Mouse (Mus musculus) forebrain, embryonic 15.5 days (tissue): Measurements from ENCODE around the gene Sox5. TPM values are rescaled to one million over a fixed set of nuclear protein-coding genes. Genes with fewer than 3 reads are reported as not detected.

Experiments used
- ATAC-seq: fragments of 200-750 bp; cut with Nextera tagmentation; replicated peaks from 2 replicates; pipeline ENCODE4 v1.8.0; 2017; ENCODE audit warnings: mild to moderate bottlenecking, moderate TSS enrichment, moderate library complexity
- H3K27ac ChIP-seq: fragments of 300-500 bp; sonication (generic); replicated peaks from 2 replicates; pipeline ENCODE4 v1.5.1; 2015; ENCODE audit warnings: mild to moderate bottlenecking, inconsistent platforms
- H3K27me3 ChIP-seq: fragments of 300-500 bp; sonication (generic); 2 replicates; pipeline ENCODE4 v1.6.1; 2015; ENCODE audit warnings: inconsistent platforms
- H3K36me3 ChIP-seq: fragments of 300-500 bp; sonication (generic); 2 replicates; pipeline ENCODE4 v1.6.1; 2015; ENCODE audit warnings: mild to moderate bottlenecking, inconsistent platforms
- H3K4me1 ChIP-seq: fragments of 300-500 bp; sonication (generic); 2 replicates; pipeline ENCODE4 v1.6.1; 2015; ENCODE audit warnings: inconsistent platforms
- H3K4me2 ChIP-seq: fragments of 300-500 bp; sonication (generic); replicated peaks from 2 replicates; pipeline ENCODE4 v1.6.1; 2015; ENCODE audit warnings: mild to moderate bottlenecking, inconsistent platforms
- H3K4me3 ChIP-seq: fragments of 300-500 bp; sonication (generic); 2 replicates; pipeline ENCODE4 v1.5.1; 2015; ENCODE audit warnings: mild to moderate bottlenecking, inconsistent platforms
- H3K9ac ChIP-seq: fragments of 300-500 bp; sonication (generic); replicated peaks from 2 replicates; pipeline ENCODE4 v1.6.1; 2015; ENCODE audit warnings: mild to moderate bottlenecking, inconsistent platforms
- H3K9me3 ChIP-seq: fragments of 300-500 bp; sonication (generic); 2 replicates; pipeline ENCODE4 v1.6.1; 2016; ENCODE audit warnings: inconsistent platforms
- WGBS: fragments of 180-500 bp; shearing (Covaris S2); methylation state at CpG from one replicate; pipeline ENCODE4 v1.1.7; 2015; ENCODE audit warnings: mixed read lengths; 5-methylcytosine and 5-hydroxymethylcytosine counted together
- polyA plus RNA-seq: library from polyadenylated mRNA; unstranded; fragments of >200 nt; fragmentation: Nextera tagmentation; extraction: Ambion mirVana; gene quantifications from 2 replicates; pipeline ENCODE4 v1.2.1, GENCODE M21; 2015

The Sox5 gene
- polyA plus RNA-seq, 1 experiment from 2014 or later: 239 TPM

- no peaks in the 10 kb centered on the region for H3K9me3 ChIP-seq
- H3K9ac ChIP-seq: no peak overlapping the region
- no peaks in the 10 kb centered on the region for H3K27me3 ChIP-seq
- H3K4me2 ChIP-seq: no peak overlapping the region
- H3K4me1 ChIP-seq: peaks cover 3% of the 10 kb centered on the region
- no peak overlapping the region for H3K4me3 ChIP-seq
- ATAC-seq: no peak
- H3K27ac ChIP-seq: no peak overlapping the region
- no peaks in the 10 kb centered on the region for H3K36me3 ChIP-seq
- WGBS: 68% methylated on average over 11 of the region's 11 CpGs
These were observed 197.5 kb downstream of the Sox5 start for GRCm38 (mm10) chr6:144584074-144584840.

GRCm38 (mm10) chr6:144579301-144579700 lies 202.5 kb downstream of the Sox5 start:
- Histone ChIP-seq H3K27me3 (no peaks in the 10 kb centered on the region), H3K27ac (no peak overlapping the region), H3K9me3 (no peaks in the 10 kb centered on the region), H3K4me2 (no peak overlapping the region), H3K9ac (no peak overlapping the region), H3K36me3 (no peaks in the 10 kb centered on the region), H3K4me3 (no peak overlapping the region), H3K4me1 (peaks cover 6% of the 10 kb centered on the region)
- no peak for ATAC-seq
- 15% methylated on average over 12 of the region's 12 CpGs for WGBS

DNA sequence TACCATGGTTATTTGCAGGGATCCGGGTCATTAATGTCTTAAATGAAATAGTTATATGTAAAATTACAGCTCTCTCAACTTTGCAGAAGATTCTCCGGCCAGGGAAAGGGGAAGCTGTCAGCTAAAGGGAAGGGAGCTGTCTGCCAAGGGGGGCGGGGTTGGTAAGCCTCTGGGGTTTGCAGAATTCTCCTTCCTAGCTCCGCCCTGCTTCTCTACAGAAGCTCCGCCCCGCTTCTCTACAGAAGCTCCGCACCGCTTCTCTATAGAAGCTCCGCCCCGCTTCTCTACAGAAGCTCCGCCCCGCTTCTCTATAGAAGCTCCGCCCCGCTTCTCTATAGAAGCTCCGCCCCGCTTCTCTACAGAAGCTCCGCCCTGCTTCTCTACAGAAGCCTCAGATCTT lies 210.9 kb downstream of the Sox5 start:
- WGBS: 77% methylated on average over 17 of the region's 17 CpGs
- ATAC-seq: no peak
- H3K27ac ChIP-seq: no peak overlapping the region
- no peaks in the 10 kb centered on the region for H3K27me3 ChIP-seq
- no peak overlapping the region for H3K9ac ChIP-seq
- H3K9me3 ChIP-seq: no peaks in the 10 kb centered on the region
- no peak overlapping the region for H3K4me2 ChIP-seq
- H3K4me1 ChIP-seq: peaks cover 3% of the 10 kb centered on the region
- no peaks in the 10 kb centered on the region for H3K36me3 ChIP-seq
- no peak overlapping the region for H3K4me3 ChIP-seq

GRCm38 (mm10) chr6:144565827-144566226 lies 215.9 kb downstream of the Sox5 start:
- no peak for ATAC-seq
- Histone ChIP-seq H3K4me3 (no peak overlapping the region), H3K27me3 (no peaks in the 10 kb centered on the region), H3K36me3 (no peaks in the 10 kb centered on the region), H3K9me3 (no peaks in the 10 kb centered on the region), H3K9ac (no peak overlapping the region), H3K4me2 (no peak overlapping the region), H3K27ac (no peak overlapping the region), H3K4me1 (no peaks in the 10 kb centered on the region)
- WGBS: 85% methylated on average over 1 of the region's 1 CpGs

DNA sequence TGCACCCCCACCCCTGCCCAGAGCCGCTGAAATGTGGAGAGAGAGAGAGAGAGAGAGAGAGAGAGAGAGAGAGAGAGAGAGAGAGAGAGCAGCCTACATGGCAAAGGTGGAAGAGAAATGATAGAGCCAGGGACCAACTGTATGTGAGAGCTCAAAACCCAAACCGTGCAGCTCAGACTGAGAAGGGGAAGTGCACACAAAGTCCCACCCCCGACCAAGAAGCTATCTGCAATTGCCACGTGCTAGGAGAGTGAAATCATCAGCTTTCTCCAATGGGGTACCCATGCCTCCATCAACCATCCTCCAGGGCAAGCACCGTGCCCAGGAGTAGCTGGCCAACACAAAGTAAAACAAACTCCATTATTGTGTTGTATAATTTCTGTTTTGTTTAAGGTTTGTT lies 220.1 kb downstream of the Sox5 start:
- WGBS: 82% methylated on average over 5 of the region's 5 CpGs
- no peak overlapping the region for H3K27ac ChIP-seq

GRCm38 (mm10) chr6:144560211-144560610 lies 221.6 kb downstream of the Sox5 start:
- Histone ChIP-seq H3K9ac (no peak overlapping the region), H3K4me2 (no peak overlapping the region), H3K4me3 (no peak overlapping the region), H3K4me1 (no peaks in the 10 kb centered on the region), H3K9me3 (no peaks in the 10 kb centered on the region), H3K27me3 (no peaks in the 10 kb centered on the region), H3K36me3 (no peaks in the 10 kb centered on the region), H3K27ac (no peak overlapping the region)
- 19% methylated on average over 3 of the region's 3 CpGs for WGBS
- ATAC-seq: no peak

More for the DNA sequence above, 220.1 kb downstream of the Sox5 start:
- no peak overlapping the region for H3K4me3 ChIP-seq
- no peaks in the 10 kb centered on the region for H3K4me1 ChIP-seq
- no peaks in the 10 kb centered on the region for H3K27me3 ChIP-seq
- no peak for ATAC-seq
- H3K9me3 ChIP-seq: no peaks in the 10 kb centered on the region
- no peak overlapping the region for H3K9ac ChIP-seq
- H3K4me2 ChIP-seq: no peak overlapping the region
- no peaks in the 10 kb centered on the region for H3K36me3 ChIP-seq

GRCm38 (mm10) chr6:144553476-144553875 lies 228.3 kb downstream of the Sox5 start:
- Histone ChIP-seq H3K27me3 (no peaks in the 10 kb centered on the region), H3K4me3 (no peak overlapping the region), H3K4me2 (no peak overlapping the region), H3K27ac (peak overlapping the region; percentile 50), H3K36me3 (no peaks in the 10 kb centered on the region), H3K9ac (no peak overlapping the region), H3K4me1 (peaks cover 12% of the 10 kb centered on the region), H3K9me3 (no peaks in the 10 kb centered on the region)
- no peak for ATAC-seq
- WGBS: 45% methylated on average over 6 of the region's 6 CpGs

GRCm38 (mm10) chr6:144548991-144549390 lies 232.8 kb downstream of the Sox5 start:
- Histone ChIP-seq H3K9ac (no peak overlapping the region), H3K27me3 (no peaks in the 10 kb centered on the region), H3K27ac (no peak overlapping the region), H3K9me3 (no peaks in the 10 kb centered on the region), H3K4me3 (no peak overlapping the region), H3K4me2 (no peak overlapping the region), H3K4me1 (peaks cover 12% of the 10 kb centered on the region), H3K36me3 (no peaks in the 10 kb centered on the region)
- ATAC-seq: no peak
- 90% methylated on average over 8 of the region's 8 CpGs for WGBS

DNA sequence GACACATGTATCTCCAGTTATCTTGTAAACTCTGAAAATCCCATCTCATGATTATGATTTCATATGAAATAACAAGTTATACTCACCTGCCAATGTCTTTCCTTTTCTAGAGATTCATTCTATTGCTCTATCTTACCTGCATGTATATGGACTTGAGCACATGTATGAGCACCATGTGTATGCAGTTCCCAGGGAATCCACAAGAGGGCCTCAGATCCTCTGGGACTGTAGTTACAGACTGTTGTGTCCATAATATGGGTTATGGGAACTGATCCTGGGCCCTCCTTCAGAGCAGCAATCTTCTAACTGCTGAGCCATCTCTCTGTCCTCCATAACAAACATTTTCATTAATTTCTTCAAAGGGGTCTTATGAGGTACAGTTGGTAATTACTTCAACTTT lies 234.6 kb downstream of the Sox5 start:
- Histone ChIP-seq H3K9ac (no peak overlapping the region), H3K4me3 (no peak overlapping the region), H3K9me3 (no peaks in the 10 kb centered on the region), H3K4me2 (no peak overlapping the region), H3K36me3 (no peaks in the 10 kb centered on the region), H3K27ac (no peak overlapping the region), H3K4me1 (no peaks in the 10 kb centered on the region), H3K27me3 (no peaks in the 10 kb centered on the region)
- ATAC-seq: no peak

DNA sequence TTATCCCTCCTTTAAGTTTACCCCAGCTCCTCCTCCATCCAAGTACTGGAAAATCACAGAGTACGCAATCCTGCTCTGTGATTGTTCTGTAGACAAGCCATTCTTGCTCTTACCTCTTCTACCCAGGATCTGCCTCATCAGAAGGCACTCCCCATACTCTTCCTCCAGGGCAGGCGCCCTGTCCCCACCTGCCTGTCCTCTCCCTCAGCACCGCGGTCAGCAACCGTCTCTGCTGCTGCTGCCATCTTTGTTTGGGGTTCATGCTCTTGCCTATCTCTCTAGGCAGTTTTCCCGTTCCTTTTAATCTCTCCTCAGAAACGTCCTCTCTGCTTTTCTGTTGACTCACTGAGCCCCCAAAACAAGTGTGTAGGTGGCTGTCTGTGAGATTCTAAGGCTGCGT lies 236.2 kb downstream of the Sox5 start:
- no peaks in the 10 kb centered on the region for H3K4me1 ChIP-seq
- H3K4me2 ChIP-seq: no peak overlapping the region
- no peaks in the 10 kb centered on the region for H3K9me3 ChIP-seq
- H3K27ac ChIP-seq: no peak overlapping the region
- H3K27me3 ChIP-seq: no peaks in the 10 kb centered on the region
- WGBS: 93% methylated on average over 8 of the region's 8 CpGs
- ATAC-seq: no peak
- H3K4me3 ChIP-seq: no peak overlapping the region
- no peaks in the 10 kb centered on the region for H3K36me3 ChIP-seq
- no peak overlapping the region for H3K9ac ChIP-seq

DNA sequence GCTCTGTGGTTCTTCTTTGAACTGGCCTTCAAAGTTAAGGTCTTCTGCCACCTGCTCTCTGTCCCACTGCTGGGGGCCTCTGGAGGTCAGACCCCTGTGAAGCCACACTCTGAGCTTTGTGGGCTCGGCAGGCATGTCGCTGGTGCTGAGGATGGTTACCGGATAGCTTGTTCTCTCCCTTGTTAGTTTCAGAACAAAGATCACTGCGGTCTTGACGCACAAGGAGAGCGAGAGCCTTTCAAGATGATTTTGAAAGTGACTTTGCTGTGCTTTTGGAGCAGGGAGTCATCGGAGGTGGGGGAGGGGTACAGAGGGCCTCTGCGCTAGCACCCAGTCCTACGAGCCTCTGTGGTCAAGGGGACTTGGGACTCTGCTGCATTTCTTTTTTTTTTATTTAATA lies 240.5 kb downstream of the Sox5 start:
- no peak overlapping the region for H3K4me3 ChIP-seq
- no peaks in the 10 kb centered on the region for H3K36me3 ChIP-seq
- H3K27ac ChIP-seq: no peak overlapping the region
- 91% methylated on average over 9 of the region's 9 CpGs for WGBS
- no peak overlapping the region for H3K9ac ChIP-seq
- no peak for ATAC-seq
- no peaks in the 10 kb centered on the region for H3K4me1 ChIP-seq
- no peaks in the 10 kb centered on the region for H3K27me3 ChIP-seq
- no peaks in the 10 kb centered on the region for H3K9me3 ChIP-seq
- H3K4me2 ChIP-seq: no peak overlapping the region

DNA sequence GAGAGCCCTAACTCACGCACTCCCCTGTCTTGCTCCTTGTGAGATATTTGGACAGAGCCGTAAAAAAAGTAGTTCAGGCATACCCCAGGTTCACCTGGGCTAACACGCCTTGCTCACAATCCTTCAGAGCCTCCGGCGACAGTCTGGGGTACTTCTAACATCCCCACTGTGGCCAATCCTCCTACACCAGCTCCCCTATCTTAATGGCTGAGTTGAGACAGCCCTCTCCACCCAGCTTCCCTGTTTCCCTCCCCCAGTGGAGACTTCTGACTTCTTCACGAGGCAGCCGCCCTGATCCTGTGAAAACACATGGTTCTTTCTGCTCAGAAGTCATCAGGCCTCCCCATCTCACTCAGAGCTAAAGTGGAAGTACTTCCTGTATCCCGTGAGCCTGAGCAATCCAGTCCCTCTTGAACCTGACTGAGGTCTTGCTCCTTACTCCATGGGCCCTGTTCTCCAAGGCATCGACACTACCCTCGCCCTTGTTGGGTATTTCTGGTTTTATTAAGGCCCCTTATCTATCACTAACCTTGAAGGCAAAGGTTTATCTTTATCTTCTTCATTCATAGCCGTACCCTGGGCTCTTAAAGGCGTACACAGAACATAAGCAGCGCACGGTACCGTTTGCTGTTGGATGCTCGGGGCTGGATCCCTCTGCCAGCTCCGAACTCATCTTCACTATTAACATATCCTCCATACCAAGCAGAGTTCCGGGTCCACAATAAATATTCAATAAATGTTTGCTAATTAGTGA lies 242.2 kb downstream of the Sox5 start:
- no peaks in the 10 kb centered on the region for H3K36me3 ChIP-seq

More for the DNA sequence above, 242.2 kb downstream of the Sox5 start:
- Histone ChIP-seq H3K4me2 (no peak overlapping the region), H3K9me3 (no peaks in the 10 kb centered on the region), H3K4me3 (no peak overlapping the region), H3K4me1 (no peaks in the 10 kb centered on the region), H3K9ac (no peak overlapping the region), H3K27ac (no peak overlapping the region), H3K27me3 (no peaks in the 10 kb centered on the region)
- 86% methylated on average over 18 of the region's 18 CpGs for WGBS
- no peak for ATAC-seq
